Mouse (Mus musculus) mature B cell (primary cell): ENCODE results near the gene Zfp93.

Experiments
- in situ Hi-C: fragments of 300-500 bp; cut with MboI; formaldehyde crosslinking; loops from 2 replicates; pipeline ENCODE4 v1.14.3; 2019

Gene Zfp93

GRCm38 (mm10) chr7:24291387-24292090 is 21.3 kb downstream of the Zfp93 start:
- in situ Hi-C loops = no loop called here

GRCm38 (mm10) chr7:24293061-24293851 is 23.0 kb downstream of the Zfp93 start:
- in situ Hi-C loops = no loop called here

- in situ Hi-C loops = no loop called here
These were observed 24.5 kb downstream of the Zfp93 start for GRCm38 (mm10) chr7:24294763-24295162.

GRCm38 (mm10) chr7:24295376-24295775 is 25.2 kb downstream of the Zfp93 start:
- in situ Hi-C loops = no loop called here

- in situ Hi-C loops = no loop called here
These were observed 26.2 kb downstream of the Zfp93 start for GRCm38 (mm10) chr7:24296386-24296785.

GRCm38 (mm10) chr7:24297361-24298095 is 27.3 kb downstream of the Zfp93 start:
- in situ Hi-C loops = no loop called here

- in situ Hi-C loops = no loop called here
These were observed 28.4 kb downstream of the Zfp93 start for GRCm38 (mm10) chr7:24298635-24298972.

GRCm38 (mm10) chr7:24298973-24299708 is 28.9 kb downstream of the Zfp93 start:
- in situ Hi-C loops = no loop called here

GRCm38 (mm10) chr7:24299823-24300481 is 29.7 kb downstream of the Zfp93 start:
- in situ Hi-C loops = no loop called here

GRCm38 (mm10) chr7:24300771-24301282 is 30.6 kb downstream of the Zfp93 start, which contains the start of gene Zfp61:
Gene Zfp61, minus strand, starts transcription at chr7:24301232.
- in situ Hi-C loops = no loop called here

GRCm38 (mm10) chr7:24315726-24316566 is 45.7 kb downstream of the Zfp93 start:
- in situ Hi-C loops = no loop called here

GRCm38 (mm10) chr7:24316567-24317092 is 46.4 kb downstream of the Zfp93 start, which contains the start of gene Zfp94:
Gene Zfp94, minus strand, starts transcription at chr7:24316666.
- in situ Hi-C loops = no loop called here

- in situ Hi-C loops = no loop called here
These were observed 48.7 kb downstream of the Zfp93 start for GRCm38 (mm10) chr7:24318942-24319341.

- in situ Hi-C loops = no loop called here
These were observed 52.4 kb downstream of the Zfp93 start for GRCm38 (mm10) chr7:24322593-24322992.

- in situ Hi-C loops = no loop called here
These were observed 55.0 kb downstream of the Zfp93 start for GRCm38 (mm10) chr7:24325197-24325596.

- in situ Hi-C loops = no loop called here
These were observed 55.5 kb downstream of the Zfp93 start for GRCm38 (mm10) chr7:24325675-24326128.

- in situ Hi-C loops = no loop called here
These were observed 56.3 kb downstream of the Zfp93 start for GRCm38 (mm10) chr7:24326273-24327135.
